8 mouse cellular contexts compared by ENCODE assay signal in genomic region chr2:181582358-181582757, GRCm38 (mm10). TPM values are rescaled to one million over a fixed set of nuclear protein-coding genes. Genes with fewer than 3 reads are reported as not detected.
DNase-seq lines count a peak whose midpoint lies in the region; ATAC-seq and TF ChIP-seq lines count a peak whose summit lies in the region.

No protein-coding gene starts in this region.

- no peaks in the 10 kb centered on the region for H3K27me3 ChIP-seq in megakaryocyte, embryonic 14.5 days (replicated peaks)
- H3K27me3 ChIP-seq in limb, embryonic 10.5 days (ENCODE audit: low read depth, poor library complexity, severe bottlenecking), result no peaks in the 10 kb centered on the region
- no peaks in the 10 kb centered on the region for H3K27me3 ChIP-seq in neural tube, embryonic 13.5 days

- DNase-seq in gastrocnemius, adult 2 months, result no peak
- DNase-seq in gastrocnemius, adult 18-20 months (ENCODE audit: low spot score), result no peak
- no peak for DNase-seq in limb, embryonic 10.5 days (ENCODE audit: low spot score)
- no peak for DNase-seq in thymus, postnatal 25 days
- no peak for DNase-seq in cerebellum, postnatal 25 days

- H3K27ac ChIP-seq in gastrocnemius, adult 2 months, result peak overlapping the region; percentile 96
- H3K27ac ChIP-seq in limb, embryonic 10.5 days, result no peak overlapping the region
- peak overlapping the region; percentile 94; the same call in 1 of the 2 replicates for H3K27ac ChIP-seq in neural tube, embryonic 13.5 days (replicated peaks)

- peak overlapping the region; percentile 72 for H3K4me3 ChIP-seq in gastrocnemius, adult 2 months
- H3K4me3 ChIP-seq in megakaryocyte, embryonic 14.5 days (replicated peaks), result peak overlapping the region; percentile 94
- H3K4me3 ChIP-seq in limb, embryonic 10.5 days, result peak overlapping the region; percentile 85; the same call in 1 of the 2 replicates
- H3K4me3 ChIP-seq in neural tube, embryonic 13.5 days, result peak overlapping the region; percentile 72

- H3K9me3 ChIP-seq in megakaryocyte, embryonic 14.5 days, result no peaks in the 10 kb centered on the region
- no peaks in the 10 kb centered on the region for H3K9me3 ChIP-seq in limb, embryonic 10.5 days (replicated peaks)
- no peaks in the 10 kb centered on the region for H3K9me3 ChIP-seq in neural tube, embryonic 13.5 days

- H3K4me2 ChIP-seq in neural tube, embryonic 13.5 days, result peak overlapping the region; percentile 82

- 88% methylated on average over 2 of the region's 2 CpGs for WGBS in limb, embryonic 10.5 days
- WGBS in neural tube, embryonic 13.5 days, result 78% methylated on average over 2 of the region's 2 CpGs

- H3K9ac ChIP-seq in neural tube, embryonic 13.5 days, result peak overlapping the region; percentile 93; the same call in 1 of the 2 replicates

- ATAC-seq in megakaryocyte, adult 5-6 weeks (ENCODE audit: poor library complexity, severe bottlenecking), result no peak
- no peak for ATAC-seq in neural tube, embryonic 13.5 days (ENCODE audit: low read depth)

- H3K4me1 ChIP-seq in megakaryocyte, embryonic 14.5 days, result peaks cover 47% of the 10 kb centered on the region
- H3K4me1 ChIP-seq in limb, embryonic 10.5 days, result peaks cover 22% of the 10 kb centered on the region
- peaks cover 42% of the 10 kb centered on the region for H3K4me1 ChIP-seq in neural tube, embryonic 13.5 days (replicated peaks)

- no peak for TF ChIP-seq CTCF in gastrocnemius, adult 2 months (IDR thresholded peaks at IDR 0.05)

- intact Hi-C loops in gastrocnemius, adult 2 months (cut with DNase I), result loop anchor here (5.0 kb wide), 1 partner anchor 170 kb away; no protein-coding TSS in a partner anchor

- peaks cover 71% of the 10 kb centered on the region for H3K36me3 ChIP-seq in megakaryocyte, embryonic 14.5 days (replicated peaks; ENCODE audit: low read length)
- H3K36me3 ChIP-seq in limb, embryonic 10.5 days, result peaks cover 44% of the 10 kb centered on the region
- peaks cover 48% of the 10 kb centered on the region for H3K36me3 ChIP-seq in neural tube, embryonic 13.5 days

RNA-seq across cellular contexts. Expression of gene Uckl1, which starts 2.3 kb away (rescaled TPM):
- 10 to 100 TPM; 26.1 to 29.1 TPM for total RNA-seq in gastrocnemius, adult 2 months (2021)
- 10 to 100 TPM; 23.2 to 23.4 TPM for total RNA-seq in gastrocnemius, adult 18-20 months (2021)
- polyA plus RNA-seq in megakaryocyte, embryonic 14.5 days (2012; ENCODE audit: insufficient read depth, low replicate concordance), result 58.8 and 109 TPM in 2 replicates
- 86.0 and 103 TPM in 2 replicates for total RNA-seq in megakaryocyte, adult 5-6 weeks (2015)
- 65.2 and 79.3 TPM in 2 replicates for total RNA-seq in megakaryocyte, adult 5-6 weeks (2017)
- 36.6 and 44.1 TPM in 2 replicates for polyA plus RNA-seq in limb, embryonic 10.5 days (2016; fragmentation: Nextera tagmentation; extraction: Ambion mirVana)
- polyA plus RNA-seq in neural tube, embryonic 13.5 days (2015; fragmentation: Nextera tagmentation; extraction: Ambion mirVana), result 67.4 and 73.6 TPM in 2 replicates

RNA-seq across cellular contexts. Expression of gene Prpf6, which starts 9.3 kb away (rescaled TPM):
- 10 to 100 TPM; 31.1 to 36.5 TPM for total RNA-seq in gastrocnemius, adult 2 months (2021)
- 10 to 100 TPM; 30.8 to 34.2 TPM for total RNA-seq in gastrocnemius, adult 18-20 months (2021)
- 3.6 and 12.6 TPM in 2 replicates for polyA plus RNA-seq in megakaryocyte, embryonic 14.5 days (2012; ENCODE audit: insufficient read depth, low replicate concordance)
- total RNA-seq in megakaryocyte, adult 5-6 weeks (2015), result 13.3 and 15.1 TPM in 2 replicates
- total RNA-seq in megakaryocyte, adult 5-6 weeks (2017), result 68.0 and 68.1 TPM in 2 replicates
- 79.4 and 80.5 TPM in 2 replicates for polyA plus RNA-seq in limb, embryonic 10.5 days (2016; fragmentation: Nextera tagmentation; extraction: Ambion mirVana)
- 63.1 and 65.6 TPM in 2 replicates for polyA plus RNA-seq in neural tube, embryonic 13.5 days (2015; fragmentation: Nextera tagmentation; extraction: Ambion mirVana)

RNA-seq across cellular contexts. Expression of gene Zfp512b, which starts 10.2 kb away (rescaled TPM):
- 10 to 100 TPM; 17.6 to 20.3 TPM for total RNA-seq in gastrocnemius, adult 2 months (2021)
- total RNA-seq in gastrocnemius, adult 18-20 months (2021), result 10 to 100 TPM; 13.5 to 18.0 TPM
- polyA plus RNA-seq in megakaryocyte, embryonic 14.5 days (2012; ENCODE audit: insufficient read depth, low replicate concordance), result 12.8 and 34.9 TPM in 2 replicates
- 3.6 and 4.7 TPM in 2 replicates for total RNA-seq in megakaryocyte, adult 5-6 weeks (2015)
- total RNA-seq in megakaryocyte, adult 5-6 weeks (2017), result 8.1 and 9.9 TPM in 2 replicates
- polyA plus RNA-seq in limb, embryonic 10.5 days (2016; fragmentation: Nextera tagmentation; extraction: Ambion mirVana), result 37.5 and 57.7 TPM in 2 replicates
- polyA plus RNA-seq in neural tube, embryonic 13.5 days (2015; fragmentation: Nextera tagmentation; extraction: Ambion mirVana), result 78.7 and 81.3 TPM in 2 replicates

RNA-seq across cellular contexts. Expression of gene Samd10, which starts 16.7 kb away (rescaled TPM):
- 1 to 10 TPM; 1.5 to 1.7 TPM for total RNA-seq in gastrocnemius, adult 2 months (2021)
- 1 to 10 TPM; 1.3 to 3.2 TPM for total RNA-seq in gastrocnemius, adult 18-20 months (2021)
- 1.0 and 2.9 TPM in 2 replicates for polyA plus RNA-seq in megakaryocyte, embryonic 14.5 days (2012; ENCODE audit: insufficient read depth, low replicate concordance)
- 7.4 and 9.7 TPM in 2 replicates for total RNA-seq in megakaryocyte, adult 5-6 weeks (2015)
- total RNA-seq in megakaryocyte, adult 5-6 weeks (2017), result 2.3 and 2.8 TPM in 2 replicates
- polyA plus RNA-seq in limb, embryonic 10.5 days (2016; fragmentation: Nextera tagmentation; extraction: Ambion mirVana), result 12.0 and 17.2 TPM in 2 replicates
- 146 and 157 TPM in 2 replicates for polyA plus RNA-seq in neural tube, embryonic 13.5 days (2015; fragmentation: Nextera tagmentation; extraction: Ambion mirVana)
